Mouse (Mus musculus): Measurements from ENCODE around the gene Fjx1. TPM values are rescaled to one million over a fixed set of nuclear protein-coding genes. Genes with fewer than 3 reads are reported as not detected.

Gene Fjx1
- polyA plus RNA-seq, 1 experiment from 2014 or later = 32.3 TPM

DNA sequence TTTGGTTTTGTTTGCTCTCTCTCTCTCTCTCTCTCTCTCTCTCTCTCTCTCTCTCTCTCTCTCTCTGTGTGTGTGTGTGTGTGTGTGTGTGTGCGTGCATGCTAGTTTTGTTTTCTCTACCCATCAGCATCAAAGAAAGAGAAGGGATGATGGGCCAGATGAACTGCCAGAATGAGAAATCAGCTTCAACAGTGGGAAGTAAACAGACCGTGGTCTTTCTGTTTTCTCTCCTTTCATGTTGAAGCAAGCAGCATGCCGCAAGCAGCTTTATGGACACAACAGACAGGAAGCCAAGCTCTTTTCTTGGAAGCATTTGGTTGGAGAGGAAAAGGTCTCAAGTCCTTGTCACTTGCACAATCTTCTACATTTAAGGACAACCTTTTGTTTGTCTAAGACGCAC is 21.2 kb downstream of the Fjx1 start:
- no peak for DNase-seq (ENCODE audit: low spot score)
- Histone ChIP-seq H3K4me2 (replicated peaks) (no peak overlapping the region), H3K9ac (no peak overlapping the region), H3K27ac (no peak overlapping the region), H3K27me3 (ENCODE audit: control insufficient read depth, insufficient read depth, low read length) (no peaks in the 10 kb centered on the region), H3K36me3 (replicated peaks; ENCODE audit: control insufficient read depth, insufficient read depth) (no peaks in the 10 kb centered on the region), H3K9me3 (ENCODE audit: control insufficient read depth, low read length) (no peaks in the 10 kb centered on the region), H3K4me1 (replicated peaks; ENCODE audit: control insufficient read depth, insufficient read depth, low read length) (no peaks in the 10 kb centered on the region), H3K4me3 (replicated peaks; ENCODE audit: low read length) (no peak overlapping the region)
- no peak for ATAC-seq (ENCODE audit: low FRiP score)
- 34% methylated on average over 4 of the region's 4 CpGs for WGBS

- no peak overlapping the region for H3K4me2 ChIP-seq (replicated peaks)
- H3K27me3 ChIP-seq (ENCODE audit: control insufficient read depth, insufficient read depth, low read length) = no peaks in the 10 kb centered on the region
- no peaks in the 10 kb centered on the region for H3K36me3 ChIP-seq (replicated peaks; ENCODE audit: control insufficient read depth, insufficient read depth)
- H3K9ac ChIP-seq = no peak overlapping the region
- H3K27ac ChIP-seq = no peak overlapping the region
- no peak overlapping the region for H3K4me3 ChIP-seq (replicated peaks; ENCODE audit: low read length)
- ATAC-seq (ENCODE audit: low FRiP score) (no peak), DNase-seq (ENCODE audit: low spot score) (no peak)
- no peaks in the 10 kb centered on the region for H3K4me1 ChIP-seq (replicated peaks; ENCODE audit: control insufficient read depth, insufficient read depth, low read length)
- no peaks in the 10 kb centered on the region for H3K9me3 ChIP-seq (ENCODE audit: control insufficient read depth, low read length)
Observed at GRCm38 (mm10) chr2:102427974-102428373, 24.3 kb downstream of the Fjx1 start.

DNA sequence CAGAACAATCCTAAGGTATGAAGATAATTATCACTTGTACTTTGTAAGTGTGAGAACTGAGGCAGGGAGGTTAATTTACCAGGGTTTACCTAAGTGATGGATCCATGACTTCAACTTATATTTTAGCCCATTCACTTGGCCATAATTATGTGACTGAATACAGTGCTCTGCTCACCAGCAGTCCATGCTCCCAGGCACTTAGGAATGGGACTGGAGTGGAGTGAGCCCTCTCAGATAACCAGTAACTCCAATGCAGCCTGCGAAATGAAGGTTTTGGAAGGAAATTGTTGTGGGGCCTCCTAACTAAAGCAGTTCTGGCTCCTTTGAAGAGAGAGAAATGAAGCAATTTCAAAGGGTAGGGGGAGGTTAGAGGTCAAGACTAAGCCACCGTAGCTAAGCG is 25.9 kb downstream of the Fjx1 start:
- no peaks in the 10 kb centered on the region for H3K36me3 ChIP-seq (replicated peaks; ENCODE audit: control insufficient read depth, insufficient read depth)
- no peak for ATAC-seq (ENCODE audit: low FRiP score)
- 42% methylated on average over 3 of the region's 3 CpGs for WGBS

GRCm38 (mm10) chr2:102416149-102416743 is 36.1 kb downstream of the Fjx1 start:
- Histone ChIP-seq H3K9ac (no peak overlapping the region), H3K4me2 (replicated peaks) (no peak overlapping the region), H3K36me3 (replicated peaks; ENCODE audit: control insufficient read depth, insufficient read depth) (no peaks in the 10 kb centered on the region), H3K4me1 (replicated peaks; ENCODE audit: control insufficient read depth, insufficient read depth, low read length) (no peaks in the 10 kb centered on the region), H3K27ac (no peak overlapping the region), H3K9me3 (ENCODE audit: control insufficient read depth, low read length) (no peaks in the 10 kb centered on the region), H3K4me3 (replicated peaks; ENCODE audit: low read length) (no peak overlapping the region), H3K27me3 (ENCODE audit: control insufficient read depth, insufficient read depth, low read length) (no peaks in the 10 kb centered on the region)
- WGBS = 87% methylated on average over 14 of the region's 14 CpGs
- no peak for DNase-seq (ENCODE audit: low spot score)
- no peak for ATAC-seq (ENCODE audit: low FRiP score)

More for the DNA sequence above, 25.9 kb downstream of the Fjx1 start:
- H3K4me3 ChIP-seq (replicated peaks; ENCODE audit: low read length) = no peak overlapping the region
- no peaks in the 10 kb centered on the region for H3K9me3 ChIP-seq (ENCODE audit: control insufficient read depth, low read length)
- no peak overlapping the region for H3K9ac ChIP-seq
- H3K27me3 ChIP-seq (ENCODE audit: control insufficient read depth, insufficient read depth, low read length) = no peaks in the 10 kb centered on the region
- no peak for DNase-seq (ENCODE audit: low spot score)
- no peaks in the 10 kb centered on the region for H3K4me1 ChIP-seq (replicated peaks; ENCODE audit: control insufficient read depth, insufficient read depth, low read length)
- H3K4me2 ChIP-seq (replicated peaks) = no peak overlapping the region
- no peak overlapping the region for H3K27ac ChIP-seq

GRCm38 (mm10) chr2:102412738-102413137 is 39.6 kb downstream of the Fjx1 start:
- ATAC-seq (ENCODE audit: low FRiP score) (no peak), DNase-seq (ENCODE audit: low spot score) (no peak)
- H3K36me3 ChIP-seq (replicated peaks; ENCODE audit: control insufficient read depth, insufficient read depth) = no peaks in the 10 kb centered on the region
- WGBS = 90% methylated on average over 2 of the region's 2 CpGs
- no peak overlapping the region for H3K9ac ChIP-seq
- no peak overlapping the region for H3K4me2 ChIP-seq (replicated peaks)
- H3K27me3 ChIP-seq (ENCODE audit: control insufficient read depth, insufficient read depth, low read length) = no peaks in the 10 kb centered on the region
- H3K9me3 ChIP-seq (ENCODE audit: control insufficient read depth, low read length) = no peaks in the 10 kb centered on the region
- H3K4me3 ChIP-seq (replicated peaks; ENCODE audit: low read length) = no peak overlapping the region
- H3K27ac ChIP-seq = no peak overlapping the region
- H3K4me1 ChIP-seq (replicated peaks; ENCODE audit: control insufficient read depth, insufficient read depth, low read length) = peaks cover 5% of the 10 kb centered on the region

GRCm38 (mm10) chr2:102410615-102411014 is 41.7 kb downstream of the Fjx1 start:
- no peak for ATAC-seq (ENCODE audit: low FRiP score)
- H3K27ac ChIP-seq = no peak overlapping the region
- no peaks in the 10 kb centered on the region for H3K27me3 ChIP-seq (ENCODE audit: control insufficient read depth, insufficient read depth, low read length)
- H3K4me3 ChIP-seq (replicated peaks; ENCODE audit: low read length) = no peak overlapping the region
- H3K4me2 ChIP-seq (replicated peaks) = no peak overlapping the region
- H3K9me3 ChIP-seq (ENCODE audit: control insufficient read depth, low read length) = no peaks in the 10 kb centered on the region
- DNase-seq (ENCODE audit: low spot score) = no peak
- peaks cover 15% of the 10 kb centered on the region for H3K4me1 ChIP-seq (replicated peaks; ENCODE audit: control insufficient read depth, insufficient read depth, low read length)
- 85% methylated on average over 4 of the region's 4 CpGs for WGBS
- H3K9ac ChIP-seq = no peak overlapping the region
- no peaks in the 10 kb centered on the region for H3K36me3 ChIP-seq (replicated peaks; ENCODE audit: control insufficient read depth, insufficient read depth)

GRCm38 (mm10) chr2:102409741-102410140 is 42.6 kb downstream of the Fjx1 start:
- Histone ChIP-seq H3K36me3 (replicated peaks; ENCODE audit: control insufficient read depth, insufficient read depth) (no peaks in the 10 kb centered on the region), H3K4me2 (replicated peaks) (no peak overlapping the region), H3K4me1 (replicated peaks; ENCODE audit: control insufficient read depth, insufficient read depth, low read length) (peaks cover 15% of the 10 kb centered on the region), H3K9ac (no peak overlapping the region), H3K9me3 (ENCODE audit: control insufficient read depth, low read length) (no peaks in the 10 kb centered on the region), H3K4me3 (replicated peaks; ENCODE audit: low read length) (no peak overlapping the region), H3K27me3 (ENCODE audit: control insufficient read depth, insufficient read depth, low read length) (no peaks in the 10 kb centered on the region), H3K27ac (no peak overlapping the region)
- WGBS = 94% methylated on average over 3 of the region's 3 CpGs
- DNase-seq (ENCODE audit: low spot score) (no peak), ATAC-seq (ENCODE audit: low FRiP score) (no peak)

GRCm38 (mm10) chr2:102407363-102408184 is 44.7 kb downstream of the Fjx1 start, which contains the start of gene Trim44:
TSS of gene Trim44 (minus strand) at chr2:102407828.
- DNase-seq (ENCODE audit: low spot score) (peak; percentile 57), ATAC-seq (ENCODE audit: low FRiP score) (0 out of 2 replicates have a peak, but pooled peaks have one; percentile 66)
- Histone ChIP-seq H3K4me2 (replicated peaks) (peak within 1 kb of the TSS; percentile 39), H3K4me3 (replicated peaks; ENCODE audit: low read length) (no peak within 1 kb of the TSS), H3K4me1 (replicated peaks; ENCODE audit: control insufficient read depth, insufficient read depth, low read length) (peaks cover 15% of the 10 kb centered on the region), H3K9me3 (ENCODE audit: control insufficient read depth, low read length) (no peaks in the 10 kb centered on the region), H3K9ac (no peak within 1 kb of the TSS), H3K27ac (peak within 1 kb of the TSS; percentile 48), H3K27me3 (ENCODE audit: control insufficient read depth, insufficient read depth, low read length) (no peaks in the 10 kb centered on the region), H3K36me3 (replicated peaks; ENCODE audit: control insufficient read depth, insufficient read depth) (no peaks in the 10 kb centered on the region)
- 30% methylated on average over 14 of the region's 14 CpGs for WGBS

- no peaks in the 10 kb centered on the region for H3K36me3 ChIP-seq (replicated peaks; ENCODE audit: control insufficient read depth, insufficient read depth)
- H3K4me3 ChIP-seq (replicated peaks; ENCODE audit: low read length) = no peak overlapping the region
- peaks cover 15% of the 10 kb centered on the region for H3K4me1 ChIP-seq (replicated peaks; ENCODE audit: control insufficient read depth, insufficient read depth, low read length)
- ATAC-seq (ENCODE audit: low FRiP score) = peak; percentile 44; the same call in 1 of the 2 replicates
- H3K9ac ChIP-seq = no peak overlapping the region
- H3K27ac ChIP-seq = no peak overlapping the region
- 77% methylated on average over 4 of the region's 4 CpGs for WGBS
- H3K4me2 ChIP-seq (replicated peaks) = peak overlapping the region; percentile 39; the same call in 1 of the 2 replicates
- peak; percentile 42 for DNase-seq (ENCODE audit: low spot score)
- no peaks in the 10 kb centered on the region for H3K27me3 ChIP-seq (ENCODE audit: control insufficient read depth, insufficient read depth, low read length)
- no peaks in the 10 kb centered on the region for H3K9me3 ChIP-seq (ENCODE audit: control insufficient read depth, low read length)
Observed at GRCm38 (mm10) chr2:102406324-102407304, 45.7 kb downstream of the Fjx1 start.
